10 mouse cellular contexts compared by ENCODE assay signal in genomic region chr11:78745475-78745874, GRCm38 (mm10). TPM values are rescaled to one million over a fixed set of nuclear protein-coding genes. Genes with fewer than 3 reads are reported as not detected.
DNase-seq lines count a peak whose midpoint lies in the region; ATAC-seq lines count a peak whose summit lies in the region.
"Had no signal": no experiment of that assay in that cellular context is flagged by ENCODE, and none has a peak within 500 bp of the region (broad histone marks: within the 10 kb centered on the region; RNA-seq: fewer than 3 reads in every experiment).

No protein-coding gene starts in this region.

- H3K9ac ChIP-seq in heart, embryonic 12.5 days = no peak overlapping the region
- no peak overlapping the region for H3K9ac ChIP-seq in intestine, embryonic 16.5 days (ENCODE audit: low read depth, low read length)
- no peak overlapping the region for H3K9ac ChIP-seq in midbrain, embryonic 14.5 days (replicated peaks; ENCODE audit: low read length)

- H3K27me3 ChIP-seq in heart, embryonic 12.5 days (replicated peaks) = no peaks in the 10 kb centered on the region
- no peaks in the 10 kb centered on the region for H3K27me3 ChIP-seq in intestine, embryonic 16.5 days (replicated peaks; ENCODE audit: control insufficient read depth, insufficient read depth, low read length)
- no peaks in the 10 kb centered on the region for H3K27me3 ChIP-seq in midbrain, embryonic 14.5 days (ENCODE audit: control insufficient read depth, insufficient read depth, low read length)

- 38% methylated on average over 4 of the region's 4 CpGs for WGBS in heart, embryonic 12.5 days
- WGBS in intestine, embryonic 16.5 days = 43% methylated on average over 4 of the region's 4 CpGs
- WGBS in midbrain, embryonic 14.5 days = 76% methylated on average over 4 of the region's 4 CpGs

- peaks cover 12% of the 10 kb centered on the region for H3K4me1 ChIP-seq in heart, embryonic 12.5 days (replicated peaks)
- H3K4me1 ChIP-seq in intestine, embryonic 16.5 days (ENCODE audit: control insufficient read depth, insufficient read depth, low read length) = 0 out of 2 replicates have a peak, but pooled peaks cover under 1% of the 10 kb centered on the region
- H3K4me1 ChIP-seq in midbrain, embryonic 14.5 days (ENCODE audit: control insufficient read depth, insufficient read depth, low read length) = peaks cover 6% of the 10 kb centered on the region

- peak; percentile 57 for DNase-seq in kidney, postnatal 10 days
- DNase-seq in kidney, adult 18-20 months = no peak
- DNase-seq in adrenal gland, postnatal 10 days = peak; percentile 57
- peak; percentile 76 for DNase-seq in lung, postnatal 10 days
- DNase-seq in midbrain, embryonic 14.5 days = no peak
- no peak for DNase-seq in urinary bladder, postnatal 25 days (ENCODE audit: low spot score)
- DNase-seq: left cerebral cortex, postnatal 4 days had no signal

- peak overlapping the region; percentile 37; the same call in 1 of the 2 replicates for H3K27ac ChIP-seq in heart, embryonic 12.5 days (ENCODE audit: poor library complexity, severe bottlenecking)
- no peak overlapping the region for H3K27ac ChIP-seq in intestine, embryonic 16.5 days (ENCODE audit: low read length)
- H3K27ac ChIP-seq in midbrain, embryonic 14.5 days (replicated peaks; ENCODE audit: low read depth, low read length) = no peak overlapping the region

- H3K4me3 ChIP-seq in heart, embryonic 12.5 days = no peak overlapping the region
- no peak overlapping the region for H3K4me3 ChIP-seq in intestine, embryonic 16.5 days (ENCODE audit: low read length)
- no peak overlapping the region for H3K4me3 ChIP-seq in midbrain, embryonic 14.5 days (replicated peaks; ENCODE audit: low read depth, low read length)

- peaks cover 10% of the 10 kb centered on the region for H3K36me3 ChIP-seq in heart, embryonic 12.5 days
- no peaks in the 10 kb centered on the region for H3K36me3 ChIP-seq in intestine, embryonic 16.5 days (ENCODE audit: control insufficient read depth, insufficient read depth, low read length)
- no peaks in the 10 kb centered on the region for H3K36me3 ChIP-seq in midbrain, embryonic 14.5 days (ENCODE audit: control insufficient read depth, insufficient read depth, low read length)

- H3K4me2 ChIP-seq in heart, embryonic 12.5 days = no peak overlapping the region
- H3K4me2 ChIP-seq in intestine, embryonic 16.5 days (ENCODE audit: low read depth, low read length) = no peak overlapping the region
- H3K4me2 ChIP-seq in midbrain, embryonic 14.5 days (ENCODE audit: low read length) = no peak overlapping the region

- ATAC-seq in heart, embryonic 12.5 days (ENCODE audit: insufficient number of reproducible peaks, low FRiP score) = 0 out of 2 replicates have a peak, but pooled peaks have one; percentile 36
- ATAC-seq in intestine, embryonic 16.5 days = no peak
- no peak for ATAC-seq in midbrain, embryonic 14.5 days (ENCODE audit: low FRiP score, low TSS enrichment)
- ATAC-seq: inflammation-experienced regulatory T-cells, adult 6 months had no signal

- no peaks in the 10 kb centered on the region for H3K9me3 ChIP-seq in heart, embryonic 12.5 days (replicated peaks)
- H3K9me3 ChIP-seq in intestine, embryonic 16.5 days (ENCODE audit: control insufficient read depth, low read length) = no peaks in the 10 kb centered on the region
- no peaks in the 10 kb centered on the region for H3K9me3 ChIP-seq in midbrain, embryonic 14.5 days (ENCODE audit: control insufficient read depth, low read length)

RNA-seq across cellular contexts. Expression of gene Ccnq, which starts 6.1 kb away (rescaled TPM):
- 10 to 100 TPM; 29.1 to 33.7 TPM for total RNA-seq in adrenal gland, postnatal 10 days (2021)
- polyA plus RNA-seq in heart, embryonic 12.5 days (2016; fragmentation: Nextera tagmentation; extraction: Ambion mirVana) = 25.2 and 28.1 TPM in 2 replicates
- polyA plus RNA-seq in intestine, embryonic 16.5 days (2015; fragmentation: Nextera tagmentation; extraction: Ambion mirVana) = 35.9 and 38.5 TPM in 2 replicates
- polyA plus RNA-seq in midbrain, embryonic 14.5 days (2014; fragmentation: Nextera tagmentation; extraction: Ambion mirVana) = 34.9 and 35.2 TPM in 2 replicates

RNA-seq across cellular contexts. Expression of gene Nlk, which starts 48.3 kb away (rescaled TPM):
- 10 to 100 TPM; 29.1 to 33.5 TPM for total RNA-seq in adrenal gland, postnatal 10 days (2021)
- 13.4 and 13.7 TPM in 2 replicates for polyA plus RNA-seq in heart, embryonic 12.5 days (2016; fragmentation: Nextera tagmentation; extraction: Ambion mirVana)
- polyA plus RNA-seq in intestine, embryonic 16.5 days (2015; fragmentation: Nextera tagmentation; extraction: Ambion mirVana) = 8.4 and 8.8 TPM in 2 replicates
- polyA plus RNA-seq in midbrain, embryonic 14.5 days (2014; fragmentation: Nextera tagmentation; extraction: Ambion mirVana) = 30.0 and 35.7 TPM in 2 replicates

Comparison
In these comparisons a context has a peak if more than half of its experiments do, and no peak if none do; other contexts are left out.
1. DNase-seq: peak in kidney, postnatal 10 days (single experiment), adrenal gland, postnatal 10 days (single experiment) and lung, postnatal 10 days (single experiment); none in kidney, adult 18-20 months (single experiment), midbrain, embryonic 14.5 days (single experiment) and urinary bladder, postnatal 25 days (single experiment).